Mouse (Mus musculus): ENCODE data around the gene Asb18. TPM values are rescaled to one million over a fixed set of nuclear protein-coding genes. Genes with fewer than 3 reads are reported as not detected.

The Asb18 gene
- polyA plus RNA-seq, 1 experiment, result 2.2 TPM

DNA sequence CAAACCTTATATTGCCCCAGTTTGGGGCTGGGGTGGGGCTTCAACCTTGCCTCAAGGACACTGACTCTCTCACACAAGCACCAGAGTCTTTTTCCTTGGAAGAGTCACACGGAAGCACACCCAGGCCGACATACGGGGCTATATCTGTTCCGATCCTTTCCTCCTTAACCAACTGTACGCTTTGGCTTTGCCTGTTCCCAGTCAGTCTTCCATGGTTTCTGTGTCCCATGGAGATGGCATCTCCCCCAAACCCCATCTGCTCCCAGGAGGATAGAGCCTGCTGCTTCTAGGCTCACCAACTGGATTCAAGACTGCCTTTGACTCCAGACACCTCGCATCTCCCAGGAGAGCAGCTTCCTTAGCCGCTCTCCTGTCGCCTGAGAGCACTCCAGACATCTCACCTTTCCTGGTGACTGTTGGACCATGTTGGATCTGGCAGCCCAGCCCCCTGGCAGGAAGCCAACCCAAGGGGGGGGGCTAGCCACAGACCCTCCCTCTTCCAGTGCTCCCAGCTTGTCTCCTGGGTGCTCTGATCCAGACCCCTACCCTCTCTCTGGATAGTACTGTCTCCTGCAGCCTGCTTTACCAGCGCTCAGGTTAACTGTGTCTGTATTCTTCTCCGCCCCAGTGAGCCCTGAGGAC lies 45.3 kb downstream of the Asb18 start:
- Histone ChIP-seq H3K4me3 (ENCODE audit: control insufficient read depth, insufficient read depth, low read length) (no peak overlapping the region), H3K27me3 (ENCODE audit: control insufficient read depth, insufficient read depth, low read length) (peaks cover 6% of the 10 kb centered on the region), H3K36me3 (ENCODE audit: control insufficient read depth, insufficient read depth, low read length) (no peaks in the 10 kb centered on the region), H3K27ac (ENCODE audit: control insufficient read depth, insufficient read depth, low read length) (no peak overlapping the region), H3K4me1 (replicated peaks; ENCODE audit: control insufficient read depth, insufficient read depth, low read length) (peaks cover 5% of the 10 kb centered on the region; the same call in 1 of the 2 replicates)
- TF ChIP-seq CTCF (IDR thresholded peaks at IDR 0.05; ENCODE audit: borderline replicate concordance, control insufficient read depth, extremely low read depth, insufficient read depth, low read length, poor library complexity) (no peak), POLR2A (IDR thresholded peaks at IDR 0.05; ENCODE audit: control insufficient read depth, extremely low read depth, insufficient read depth, low read length, poor library complexity) (no peak)
- DNase-seq, result no peak
- WGBS, result 58% methylated on average over 10 of the region's 10 CpGs

DNA sequence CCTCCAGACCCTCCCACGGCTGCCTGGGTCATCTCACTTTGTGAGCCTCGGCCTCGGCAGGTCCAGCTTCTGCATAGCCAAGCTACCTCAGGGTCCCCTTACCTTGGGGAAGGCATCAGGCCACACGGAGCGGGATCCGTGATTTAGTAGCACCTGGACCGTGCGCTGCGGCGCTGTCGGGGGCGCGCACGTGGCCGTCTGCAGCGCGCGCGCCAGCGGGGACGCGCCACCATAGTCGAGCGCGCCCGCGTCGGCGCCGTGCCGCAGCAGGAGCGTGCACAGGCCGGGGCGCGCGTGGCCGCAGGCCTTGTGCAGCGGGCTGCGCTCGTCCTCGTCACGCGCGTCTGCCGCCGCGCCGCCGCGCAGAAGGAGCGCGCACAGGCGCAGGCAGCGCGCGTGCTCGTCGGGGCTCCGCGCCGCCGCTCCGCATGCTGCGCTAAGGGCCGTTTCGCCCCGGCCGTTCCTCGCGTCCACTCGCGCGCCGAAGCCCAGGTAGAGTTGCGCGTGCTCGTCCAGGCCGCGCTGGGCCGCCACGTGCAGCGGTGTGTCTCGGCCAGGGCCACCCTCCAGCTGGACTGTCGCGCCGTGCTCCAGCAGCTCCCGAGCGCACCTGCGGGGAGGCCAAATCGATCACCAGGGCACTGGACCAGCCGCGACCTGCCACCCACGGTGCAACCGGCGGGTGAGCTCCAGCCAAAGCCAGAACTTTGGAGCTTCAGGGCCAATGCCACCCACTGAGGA lies 46.2 kb downstream of the Asb18 start:
- Histone ChIP-seq H3K4me3 (ENCODE audit: control insufficient read depth, insufficient read depth, low read length) (no peak overlapping the region), H3K27me3 (ENCODE audit: control insufficient read depth, insufficient read depth, low read length) (peaks cover 6% of the 10 kb centered on the region), H3K4me1 (replicated peaks; ENCODE audit: control insufficient read depth, insufficient read depth, low read length) (peaks cover 5% of the 10 kb centered on the region; the same call in 1 of the 2 replicates), H3K36me3 (ENCODE audit: control insufficient read depth, insufficient read depth, low read length) (no peaks in the 10 kb centered on the region), H3K27ac (ENCODE audit: control insufficient read depth, insufficient read depth, low read length) (no peak overlapping the region)
- WGBS, result 3% methylated on average over 95 of the region's 95 CpGs
- TF ChIP-seq POLR2A (IDR thresholded peaks at IDR 0.05; ENCODE audit: control insufficient read depth, extremely low read depth, insufficient read depth, low read length, poor library complexity) (no peak), CTCF (IDR thresholded peaks at IDR 0.05; ENCODE audit: borderline replicate concordance, control insufficient read depth, extremely low read depth, insufficient read depth, low read length, poor library complexity) (no peak)
- DNase-seq, result no peak

DNA sequence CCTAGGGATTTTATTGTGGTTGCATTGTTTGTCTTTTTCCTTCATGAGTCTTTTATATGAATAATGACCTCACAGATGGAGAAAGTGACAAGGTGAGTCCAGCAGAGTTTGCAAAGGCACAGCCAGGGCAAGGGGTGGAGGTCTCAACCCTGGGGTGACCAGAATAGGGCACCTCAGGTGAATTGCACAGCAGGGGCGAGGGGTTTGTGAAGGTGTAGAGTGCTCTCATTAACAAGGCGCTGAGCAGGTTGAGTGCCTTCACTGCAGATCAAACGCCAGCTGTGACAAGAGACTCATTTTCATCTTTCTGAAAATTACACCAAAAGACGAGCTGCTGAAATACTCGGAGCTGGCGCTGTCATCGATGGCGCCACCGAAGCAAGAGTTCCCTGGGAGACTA lies 46.9 kb downstream of the Asb18 start:
- DNase-seq, result no peak
- Histone ChIP-seq H3K4me3 (ENCODE audit: control insufficient read depth, insufficient read depth, low read length) (no peak overlapping the region), H3K27ac (ENCODE audit: control insufficient read depth, insufficient read depth, low read length) (no peak overlapping the region), H3K4me1 (replicated peaks; ENCODE audit: control insufficient read depth, insufficient read depth, low read length) (peaks cover 5% of the 10 kb centered on the region; the same call in 1 of the 2 replicates), H3K27me3 (ENCODE audit: control insufficient read depth, insufficient read depth, low read length) (peaks cover 6% of the 10 kb centered on the region), H3K36me3 (ENCODE audit: control insufficient read depth, insufficient read depth, low read length) (no peaks in the 10 kb centered on the region)
- WGBS, result 29% methylated on average over 9 of the region's 9 CpGs
- no peak for TF ChIP-seq POLR2A (IDR thresholded peaks at IDR 0.05; ENCODE audit: control insufficient read depth, extremely low read depth, insufficient read depth, low read length, poor library complexity)
- no peak for TF ChIP-seq CTCF (IDR thresholded peaks at IDR 0.05; ENCODE audit: borderline replicate concordance, control insufficient read depth, extremely low read depth, insufficient read depth, low read length, poor library complexity)

DNA sequence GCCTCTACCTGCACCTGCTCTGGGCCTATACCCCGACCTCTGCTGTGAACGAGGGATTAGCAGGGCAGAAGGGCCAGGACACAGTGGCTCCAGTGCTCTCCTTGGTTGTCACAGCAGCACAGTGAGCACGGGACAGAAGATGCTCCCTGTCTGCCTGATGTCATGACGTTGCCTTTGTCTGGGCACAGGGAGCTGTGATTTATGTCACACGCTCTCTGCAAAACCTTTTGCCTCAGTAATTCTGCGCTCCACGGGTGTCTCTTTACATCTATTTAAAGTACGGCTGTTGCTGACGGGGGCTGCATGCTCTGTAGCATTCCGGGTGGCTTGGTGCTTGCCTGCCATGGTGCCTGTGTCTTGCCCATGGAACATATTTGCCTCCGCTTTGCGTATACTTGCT lies 50.0 kb downstream of the Asb18 start:
- TF ChIP-seq CTCF (IDR thresholded peaks at IDR 0.05; ENCODE audit: borderline replicate concordance, control insufficient read depth, extremely low read depth, insufficient read depth, low read length, poor library complexity) (no peak), POLR2A (IDR thresholded peaks at IDR 0.05; ENCODE audit: control insufficient read depth, extremely low read depth, insufficient read depth, low read length, poor library complexity) (no peak)
- H3K4me3 ChIP-seq (ENCODE audit: control insufficient read depth, insufficient read depth, low read length), result no peak overlapping the region
- H3K36me3 ChIP-seq (ENCODE audit: control insufficient read depth, insufficient read depth, low read length), result no peaks in the 10 kb centered on the region
- H3K4me1 ChIP-seq (replicated peaks; ENCODE audit: control insufficient read depth, insufficient read depth, low read length), result peaks cover 5% of the 10 kb centered on the region; the same call in 1 of the 2 replicates
- peaks cover 6% of the 10 kb centered on the region for H3K27me3 ChIP-seq (ENCODE audit: control insufficient read depth, insufficient read depth, low read length)
- WGBS, result 86% methylated on average over 12 of the region's 12 CpGs
- DNase-seq, result no peak
- H3K27ac ChIP-seq (ENCODE audit: control insufficient read depth, insufficient read depth, low read length), result no peak overlapping the region

DNA sequence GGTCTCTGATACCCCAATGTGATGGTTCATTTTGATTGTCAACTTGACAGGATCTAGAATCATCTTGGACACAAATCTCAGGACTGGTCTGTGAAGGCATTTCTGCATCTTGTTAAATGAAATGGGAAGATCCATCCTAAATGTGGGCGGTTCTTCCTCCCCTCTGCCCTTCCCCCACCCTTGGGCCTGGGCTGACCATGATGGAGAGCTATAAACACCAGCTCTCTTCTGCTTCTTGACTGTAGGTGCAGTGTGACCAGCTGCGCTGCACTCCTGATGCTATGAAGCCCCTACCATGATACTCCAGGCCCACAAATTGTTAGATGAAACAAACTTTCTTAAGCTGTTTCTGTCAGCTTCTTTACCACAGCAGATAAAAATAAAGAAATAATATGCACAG lies 51.2 kb downstream of the Asb18 start:
- H3K27ac ChIP-seq (ENCODE audit: control insufficient read depth, insufficient read depth, low read length), result no peak overlapping the region
- WGBS, result 92% methylated on average over 2 of the region's 2 CpGs
- TF ChIP-seq CTCF (IDR thresholded peaks at IDR 0.05; ENCODE audit: borderline replicate concordance, control insufficient read depth, extremely low read depth, insufficient read depth, low read length, poor library complexity) (no peak), POLR2A (IDR thresholded peaks at IDR 0.05; ENCODE audit: control insufficient read depth, extremely low read depth, insufficient read depth, low read length, poor library complexity) (no peak)
- H3K27me3 ChIP-seq (ENCODE audit: control insufficient read depth, insufficient read depth, low read length), result peaks cover 4% of the 10 kb centered on the region
- no peak overlapping the region for H3K4me3 ChIP-seq (ENCODE audit: control insufficient read depth, insufficient read depth, low read length)
- H3K4me1 ChIP-seq (replicated peaks; ENCODE audit: control insufficient read depth, insufficient read depth, low read length), result peaks cover 3% of the 10 kb centered on the region; the same call in 1 of the 2 replicates
- no peaks in the 10 kb centered on the region for H3K36me3 ChIP-seq (ENCODE audit: control insufficient read depth, insufficient read depth, low read length)
- DNase-seq, result no peak

DNA sequence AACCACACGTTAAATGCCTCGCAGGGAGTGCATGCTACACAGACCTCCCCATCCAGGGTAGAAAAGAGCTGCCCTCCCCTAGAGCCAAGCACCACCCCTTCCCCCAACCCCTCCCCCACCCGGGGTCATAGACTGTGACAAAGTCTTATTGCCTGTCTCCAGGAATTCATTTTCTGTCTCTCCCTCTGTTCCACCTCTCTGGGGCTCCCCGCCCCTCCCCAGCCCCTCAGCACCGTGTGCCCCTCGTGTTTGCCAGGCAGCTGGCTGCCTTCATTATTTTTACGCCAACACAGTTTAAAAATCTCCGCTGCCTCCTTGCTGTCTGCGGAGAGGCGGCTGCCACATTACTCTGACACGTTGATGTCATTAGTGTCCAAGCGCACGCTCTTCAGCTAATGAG lies 52.4 kb downstream of the Asb18 start:
- Histone ChIP-seq H3K4me1 (replicated peaks; ENCODE audit: control insufficient read depth, insufficient read depth, low read length) (no peaks in the 10 kb centered on the region), H3K4me3 (ENCODE audit: control insufficient read depth, insufficient read depth, low read length) (no peak overlapping the region), H3K27me3 (ENCODE audit: control insufficient read depth, insufficient read depth, low read length) (no peaks in the 10 kb centered on the region), H3K36me3 (ENCODE audit: control insufficient read depth, insufficient read depth, low read length) (no peaks in the 10 kb centered on the region), H3K27ac (ENCODE audit: control insufficient read depth, insufficient read depth, low read length) (no peak overlapping the region)
- WGBS, result 51% methylated on average over 13 of the region's 13 CpGs
- TF ChIP-seq CTCF (IDR thresholded peaks at IDR 0.05; ENCODE audit: borderline replicate concordance, control insufficient read depth, extremely low read depth, insufficient read depth, low read length, poor library complexity) (no peak), POLR2A (IDR thresholded peaks at IDR 0.05; ENCODE audit: control insufficient read depth, extremely low read depth, insufficient read depth, low read length, poor library complexity) (no peak)
- DNase-seq, result no peak
